Comparison of ENCODE assay signal across 8 mouse cellular contexts in genomic region chr6:38160102-38160501, GRCm38 (mm10). TPM values are rescaled to one million over a fixed set of nuclear protein-coding genes. Genes with fewer than 3 reads are reported as not detected.
DNase-seq lines count a peak whose midpoint lies in the region; ATAC-seq and TF ChIP-seq lines count a peak whose summit lies in the region.

No protein-coding gene starts in this region.

- TF ChIP-seq POLR2A in heart, adult 2 months (IDR thresholded peaks at IDR 0.05; ENCODE audit: insufficient read depth, low read depth, low read length), result no peak
- no peak for TF ChIP-seq POLR2A in spleen, adult 2 months (IDR thresholded peaks at IDR 0.05; ENCODE audit: low read depth, low read length)

- no peak overlapping the region for H3K27ac ChIP-seq in heart, adult 2 months
- H3K27ac ChIP-seq in heart, embryonic 10.5 days, result no peak overlapping the region
- peak overlapping the region; percentile 82 for H3K27ac ChIP-seq in midbrain, embryonic 13.5 days
- H3K27ac ChIP-seq in spleen, adult 2 months (ENCODE audit: insufficient read depth, low read length), result no peak overlapping the region

- H3K27me3 ChIP-seq in heart, adult 2 months (ENCODE audit: control insufficient read depth, insufficient read depth, low read length), result no peaks in the 10 kb centered on the region
- no peaks in the 10 kb centered on the region for H3K27me3 ChIP-seq in heart, embryonic 10.5 days (ENCODE audit: insufficient read depth, poor library complexity, severe bottlenecking)
- H3K27me3 ChIP-seq in midbrain, embryonic 13.5 days, result no peaks in the 10 kb centered on the region
- H3K27me3 ChIP-seq in spleen, adult 2 months (ENCODE audit: control insufficient read depth, insufficient read depth, low read length), result no peaks in the 10 kb centered on the region

- 0 out of 2 replicates have a peak, but pooled peaks have one; percentile 26 for TF ChIP-seq EP300 in heart, adult 2 months (IDR thresholded peaks at IDR 0.05; ENCODE audit: insufficient read depth, low read depth, low read length)

- no peaks in the 10 kb centered on the region for H3K9me3 ChIP-seq in heart, embryonic 10.5 days
- no peaks in the 10 kb centered on the region for H3K9me3 ChIP-seq in midbrain, embryonic 13.5 days

- H3K79me2 ChIP-seq in heart, adult 2 months (replicated peaks; ENCODE audit: control insufficient read depth, insufficient read depth, low read length), result no peaks in the 10 kb centered on the region

- no peak overlapping the region for H3K4me3 ChIP-seq in heart, adult 2 months
- no peak overlapping the region for H3K4me3 ChIP-seq in heart, embryonic 10.5 days
- H3K4me3 ChIP-seq in midbrain, embryonic 13.5 days (replicated peaks), result no peak overlapping the region
- H3K4me3 ChIP-seq in spleen, adult 2 months (ENCODE audit: extremely low read depth, insufficient read depth, insufficient read length), result no peak overlapping the region

- WGBS in heart, adult 2 months, result 6% methylated on average over 3 of the region's 3 CpGs
- WGBS in heart, embryonic 10.5 days, result 22% methylated on average over 3 of the region's 3 CpGs
- 15% methylated on average over 3 of the region's 3 CpGs for WGBS in midbrain, embryonic 13.5 days
- WGBS in spleen, adult 2 months, result 20% methylated on average over 3 of the region's 3 CpGs

- ATAC-seq in midbrain, embryonic 13.5 days, result peak; percentile 65

- H3K36me3 ChIP-seq in heart, adult 2 months (ENCODE audit: control insufficient read depth, insufficient read depth, low read length), result no peaks in the 10 kb centered on the region
- peaks cover 16% of the 10 kb centered on the region for H3K36me3 ChIP-seq in heart, embryonic 10.5 days
- H3K36me3 ChIP-seq in midbrain, embryonic 13.5 days, result peaks cover 36% of the 10 kb centered on the region
- no peaks in the 10 kb centered on the region for H3K36me3 ChIP-seq in spleen, adult 2 months (ENCODE audit: control insufficient read depth, insufficient read depth, low read length)

- intact Hi-C loops in heart, adult 2 months (cut with DNase I), result loop anchor here (1.0 to 2.0 kb wide), 2 partner anchors 95 to 166 kb away; partner anchors contain the start of gene D630045J12Rik
- intact Hi-C loops in left cerebral cortex, postnatal 25 days (cut with DNase I), result loop anchor here (1.0 to 5.0 kb wide), 2 partner anchors 92 to 166 kb away; partner anchors contain the start of gene D630045J12Rik

- H3K9ac ChIP-seq in heart, adult 2 months (ENCODE audit: low read depth, low read length), result no peak overlapping the region
- no peak overlapping the region for H3K9ac ChIP-seq in midbrain, embryonic 13.5 days (replicated peaks)

- peaks cover 1% of the 10 kb centered on the region for H3K4me1 ChIP-seq in heart, adult 2 months (ENCODE audit: control insufficient read depth, insufficient read depth, low read length)
- 0 out of 2 replicates have a peak, but pooled peaks cover 2% of the 10 kb centered on the region for H3K4me1 ChIP-seq in heart, embryonic 10.5 days
- peaks cover 42% of the 10 kb centered on the region for H3K4me1 ChIP-seq in midbrain, embryonic 13.5 days (replicated peaks)
- no peaks in the 10 kb centered on the region for H3K4me1 ChIP-seq in spleen, adult 2 months (ENCODE audit: control insufficient read depth, insufficient read depth, insufficient read length)

- no peak overlapping the region for H3K4me2 ChIP-seq in midbrain, embryonic 13.5 days (replicated peaks)

- DNase-seq in heart, adult 2 months, result peak; percentile 71 to 81
- DNase-seq in heart, embryonic 10.5 days (ENCODE audit: low spot score), result no peak
- peak; percentile 73 to 90 for DNase-seq in cerebellum, postnatal 4 days (ENCODE audit: low spot score in 2 of 2)
- peak; percentile 85 for DNase-seq in gastrocnemius, postnatal 10 days
- peak; percentile 81 for DNase-seq in kidney, adult 11 months
- peak; percentile 85 to 87 for DNase-seq in left cerebral cortex, postnatal 25 days (ENCODE audit: low spot score in 2 of 2)
- DNase-seq in spleen, adult 2 months (ENCODE audit: low read depth in 1 of 2, low spot score in 2 of 2), result peak; percentile 35 to 69

- TF ChIP-seq CTCF in heart, adult 2 months (IDR thresholded peaks at IDR 0.05), result peak; percentile 97; the same call in 1 of the 2 replicates
- TF ChIP-seq CTCF in spleen, adult 2 months (IDR thresholded peaks at IDR 0.05; ENCODE audit: extremely low read depth, insufficient read depth, insufficient read length, insufficient replicate concordance), result peak; percentile 33; the same call in 1 of the 2 replicates

RNA-seq across cellular contexts. Expression of gene Atp6v0a4, which starts 35.7 kb away (rescaled TPM):
- 1 to 10 TPM; 1.0 to 2.5 TPM for total RNA-seq in heart, adult 2 months (2021)
- 0.67 and 1.4 TPM in 2 replicates for polyA plus RNA-seq in heart, adult 2 months (2012; rRNA removed)
- not detected in 2 replicates for polyA plus RNA-seq in heart, embryonic 10.5 days (2016; fragmentation: Nextera tagmentation; extraction: Ambion mirVana)
- total RNA-seq in gastrocnemius, postnatal 10 days (2021), result 1 to 10 TPM; 1.8 to 2.3 TPM
- total RNA-seq in left cerebral cortex, postnatal 25 days (2021), result 1 to 10 TPM; 1.9 to 3.1 TPM
- polyA plus RNA-seq in midbrain, embryonic 13.5 days (2015; fragmentation: Nextera tagmentation; extraction: Ambion mirVana), result 0.05 and 0.13 TPM in 2 replicates
- 0.12 and 0.41 TPM in 2 replicates for polyA plus RNA-seq in spleen, adult 2 months (2012; rRNA removed)

RNA-seq across cellular contexts. Expression of gene Tmem213, which starts 51.0 kb away (rescaled TPM):
- not detected for total RNA-seq in heart, adult 2 months (2021)
- not detected in 2 replicates for polyA plus RNA-seq in heart, adult 2 months (2012; rRNA removed)
- polyA plus RNA-seq in heart, embryonic 10.5 days (2016; fragmentation: Nextera tagmentation; extraction: Ambion mirVana), result not detected in 2 replicates
- not detected for total RNA-seq in gastrocnemius, postnatal 10 days (2021)
- not detected for total RNA-seq in left cerebral cortex, postnatal 25 days (2021)
- 0.27 TPM in 1 of 2 replicates, not detected in the other for polyA plus RNA-seq in midbrain, embryonic 13.5 days (2015; fragmentation: Nextera tagmentation; extraction: Ambion mirVana)
- polyA plus RNA-seq in spleen, adult 2 months (2012; rRNA removed), result not detected in 2 replicates
